Comparison of ENCODE assay signal across 8 mouse cellular contexts in genomic region chr11:83963991-83964921, GRCm38 (mm10). TPM values are rescaled to one million over a fixed set of nuclear protein-coding genes. Genes with fewer than 3 reads are reported as not detected.
DNase-seq lines count a peak whose midpoint lies in the region; ATAC-seq and TF ChIP-seq lines count a peak whose summit lies in the region.

Gene Synrg (plus strand): TSS chr11:83964428.

- H3K9ac ChIP-seq in forebrain, postnatal 0 days, result peak within 1 kb of the TSS; percentile 78
- H3K9ac ChIP-seq in lung, embryonic 15.5 days, result peak within 1 kb of the TSS; percentile 61

- DNase-seq in G1E (ENCODE audit: low spot score), result peak; percentile 93
- peak; percentile 91 to 96 for DNase-seq in cerebellum, adult 18-20 months
- DNase-seq in forebrain, postnatal 0 days, result peak; percentile 94
- peak; percentile 92 for DNase-seq in heart, postnatal 4 days
- peak; percentile 73 to 86 for DNase-seq in layer of hippocampus, adult 8-10 months (ENCODE audit: low spot score in 2 of 2)
- DNase-seq in ovary, adult 18-20 months (ENCODE audit: low spot score), result peak; percentile 83
- peak; percentile 94 for DNase-seq in thymus, postnatal 0 days (ENCODE audit: low spot score)

- peaks cover 58% of the 10 kb centered on the region for H3K36me3 ChIP-seq in G1E (replicated peaks)
- H3K36me3 ChIP-seq in forebrain, postnatal 0 days (ENCODE audit: insufficient read depth), result peaks cover 33% of the 10 kb centered on the region
- H3K36me3 ChIP-seq in lung, embryonic 15.5 days, result peaks cover 32% of the 10 kb centered on the region

- no peaks in the 10 kb centered on the region for H3K27me3 ChIP-seq in G1E (ENCODE audit: insufficient read depth, low read length)
- H3K27me3 ChIP-seq in forebrain, postnatal 0 days (ENCODE audit: insufficient read depth, low read length), result no peaks in the 10 kb centered on the region
- H3K27me3 ChIP-seq in lung, embryonic 15.5 days, result no peaks in the 10 kb centered on the region

- 1% methylated on average over 60 of the region's 76 CpGs for WGBS in forebrain, postnatal 0 days
- WGBS in lung, embryonic 15.5 days, result 2% methylated on average over 76 of the region's 76 CpGs

- H3K27ac ChIP-seq in forebrain, postnatal 0 days (ENCODE audit: low read depth, low read length), result peak within 1 kb of the TSS; percentile 91
- peak within 1 kb of the TSS; percentile 67 for H3K27ac ChIP-seq in lung, embryonic 15.5 days

- H3K4me2 ChIP-seq in forebrain, postnatal 0 days (ENCODE audit: low read depth), result peak within 1 kb of the TSS; percentile 52
- H3K4me2 ChIP-seq in lung, embryonic 15.5 days, result peak within 1 kb of the TSS; percentile 64

- H3K4me1 ChIP-seq in G1E (ENCODE audit: insufficient read depth, low read depth, low read length), result peaks cover 47% of the 10 kb centered on the region
- peaks cover 10% of the 10 kb centered on the region; the same call in 1 of the 2 replicates for H3K4me1 ChIP-seq in forebrain, postnatal 0 days (ENCODE audit: insufficient read depth)
- H3K4me1 ChIP-seq in lung, embryonic 15.5 days, result peaks cover 14% of the 10 kb centered on the region

- no peak for TF ChIP-seq CTCF in G1E (IDR thresholded peaks at IDR 0.05; ENCODE audit: low read depth, low read length)
- TF ChIP-seq CTCF in forebrain, postnatal 0 days (IDR thresholded peaks at IDR 0.05; ENCODE audit: low read depth), result no peak

- ATAC-seq in G1E (ENCODE audit: extremely low read depth, insufficient number of reproducible peaks, low FRiP score, poor library complexity, severe bottlenecking), result peak; percentile 71
- peak; percentile 99 for ATAC-seq in forebrain, postnatal 0 days
- peak; percentile 92 for ATAC-seq in lung, embryonic 15.5 days (ENCODE audit: borderline replicate concordance, extremely low read depth, low FRiP score, low TSS enrichment)

- no peaks in the 10 kb centered on the region for H3K9me3 ChIP-seq in G1E (replicated peaks)
- H3K9me3 ChIP-seq in forebrain, postnatal 0 days (ENCODE audit: low read length), result no peaks in the 10 kb centered on the region
- no peaks in the 10 kb centered on the region for H3K9me3 ChIP-seq in lung, embryonic 15.5 days

- peak within 1 kb of the TSS; percentile 77 for H3K4me3 ChIP-seq in G1E (ENCODE audit: low read depth, low read length)
- peak within 1 kb of the TSS; percentile 75 for H3K4me3 ChIP-seq in forebrain, postnatal 0 days (ENCODE audit: low read depth, low read length)
- peak within 1 kb of the TSS; percentile 78 for H3K4me3 ChIP-seq in lung, embryonic 15.5 days

RNA-seq across cellular contexts. Expression of gene Synrg, which starts in this region (rescaled TPM):
- 41.7 and 41.9 TPM in 2 replicates for total RNA-seq in G1E (2014; fragmentation: Nextera tagmentation)
- total RNA-seq in G1E (2017), result 14.5 and 17.4 TPM in 2 replicates
- polyA plus RNA-seq in G1E (2012), result 4.2 and 10.7 TPM in 2 replicates
- total RNA-seq in forebrain, postnatal 0 days (2014; rRNA removed), result 33.3 and 52.1 TPM in 2 replicates
- polyA plus RNA-seq in forebrain, postnatal 0 days (2015; fragmentation: Nextera tagmentation; extraction: Ambion mirVana), result 14.4 and 18.6 TPM in 2 replicates
- 10 to 100 TPM; 21.5 to 22.3 TPM for total RNA-seq in heart, postnatal 4 days (2021)
- total RNA-seq in layer of hippocampus, adult 8-10 months (2022), result 10 to 100 TPM; 69.6 to 80.3 (median 73.9) TPM
- polyA plus RNA-seq in lung, embryonic 15.5 days (2015; fragmentation: Nextera tagmentation; extraction: Ambion mirVana), result 9.5 and 11.3 TPM in 2 replicates
- 16.7 and 17.6 TPM in 2 replicates for polyA plus RNA-seq in thymus, postnatal 0 days (2015; fragmentation: Nextera tagmentation; extraction: Ambion mirVana)

Comparison
In these comparisons a context has a peak if more than half of its experiments do, and no peak if none do; other contexts are left out.
1. Peak in every context shown above with its lines: DNase-seq, ATAC-seq, H3K4me3 ChIP-seq and H3K27ac ChIP-seq.